Mouse (Mus musculus) kidney, postnatal 36 days (tissue): ENCODE measurements at regions not wholly inside any gene's neighbourhood (a gene's known extent, or its start where the extent isn't known, plus 50 kb on each side); places are given as distances from the start of the nearest gene placed in this dataset.

Source experiments
- DNase-seq, 2 experiments: peaks; one replicate each; pipeline ENCODE4 v3.0.0; 2021 to 2022; ENCODE audit warnings: mixed read lengths in 2 of 2

DNA sequence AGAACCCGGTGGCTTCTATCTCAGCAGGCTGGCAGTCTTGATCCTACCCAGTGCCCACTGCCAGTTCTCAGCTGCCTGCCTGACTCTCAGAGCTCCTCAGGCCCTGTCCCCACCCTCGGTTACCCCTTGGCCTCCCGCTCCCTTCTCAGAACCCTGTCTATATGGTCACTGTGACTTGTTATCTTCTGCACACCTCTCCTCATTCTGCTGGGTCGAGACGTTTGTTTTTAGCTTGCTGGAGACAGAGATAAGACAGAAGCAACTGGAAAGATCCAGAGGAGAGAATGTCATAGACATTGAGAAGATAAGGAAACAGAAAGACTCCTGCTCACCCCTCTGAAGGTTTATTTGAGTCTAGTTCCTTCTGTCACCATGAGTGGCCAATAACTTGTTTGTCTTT lies 53.8 kb upstream of the Phc1 start:
- no peak for DNase-seq

DNA sequence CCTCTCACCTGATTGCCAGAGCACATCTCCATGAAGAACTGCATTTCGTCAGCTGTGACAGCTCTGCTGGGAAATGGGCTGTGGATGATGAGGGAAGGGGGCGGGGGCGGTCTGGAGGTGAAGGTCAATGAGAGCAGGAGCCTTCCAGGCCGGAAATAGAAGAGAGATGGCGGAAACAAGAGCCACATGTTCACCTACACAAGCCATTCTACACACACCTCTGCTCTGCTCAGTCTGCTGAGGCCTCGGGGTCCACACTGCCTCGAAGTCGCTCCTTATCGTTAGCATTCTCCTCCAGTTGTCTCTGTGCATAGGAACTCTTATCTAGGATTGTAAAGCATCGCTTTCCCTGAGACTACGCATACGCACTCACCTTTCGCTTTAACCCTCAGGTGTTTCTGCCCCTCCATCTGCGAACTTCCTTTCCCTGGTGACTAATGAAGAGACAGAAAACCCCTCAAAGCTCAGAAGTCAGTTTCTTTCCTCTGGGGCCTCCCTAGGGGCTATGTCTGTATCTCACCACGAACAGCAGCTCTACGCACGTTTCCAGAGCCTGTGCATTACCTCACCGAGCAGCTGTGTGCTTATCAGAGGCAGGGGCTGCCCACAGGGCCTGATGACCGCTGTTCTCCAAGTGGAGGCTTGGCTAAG lies 53.0 kb upstream of the Phc1 start:
- no peak for DNase-seq

DNA sequence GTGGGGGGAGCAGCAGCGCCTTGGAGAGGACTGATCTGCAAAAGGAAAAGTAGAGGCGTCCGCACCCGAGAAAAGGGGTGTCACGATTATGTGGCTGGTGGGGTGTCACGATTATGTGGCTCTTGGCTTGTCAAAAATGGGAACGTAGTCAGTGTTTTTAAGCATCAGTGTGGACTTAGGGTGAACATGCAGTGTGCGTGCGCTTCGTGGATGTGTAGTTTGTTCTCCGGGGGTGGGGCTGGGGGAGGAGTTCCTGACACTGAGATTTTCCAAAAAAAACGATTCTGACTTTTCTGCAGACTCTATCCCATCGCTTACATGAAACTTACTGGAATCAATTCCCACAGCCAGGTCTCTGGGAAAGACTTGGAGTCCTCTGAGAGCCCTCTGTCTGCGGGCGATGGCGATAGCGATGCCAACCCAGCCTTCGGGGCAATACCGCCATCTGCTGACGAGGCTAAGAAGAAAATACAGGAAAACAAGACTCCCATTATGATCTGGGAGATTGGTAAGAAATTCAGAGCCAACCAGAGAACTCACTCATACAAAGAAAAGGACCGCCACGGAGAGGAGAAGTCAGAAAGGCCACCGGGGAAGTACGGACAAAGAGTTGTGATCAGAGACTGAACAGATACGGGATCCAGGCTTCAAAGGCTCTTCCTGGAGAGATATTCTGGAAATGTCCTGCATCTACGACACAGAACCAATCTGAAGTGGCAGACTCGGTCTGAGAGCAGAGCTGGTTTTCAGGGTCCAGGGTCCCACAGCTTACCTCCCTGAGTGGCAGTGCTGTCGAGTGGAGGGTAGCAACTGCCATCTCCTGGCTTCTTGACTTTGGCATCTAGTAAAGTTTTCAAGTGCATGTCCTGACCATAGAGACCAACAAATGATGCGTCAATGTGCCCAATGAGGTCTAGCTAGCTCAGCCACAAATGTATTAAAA lies 51.6 kb upstream of the Phc1 start:
- DNase-seq = peak; percentile 57 to 84

DNA sequence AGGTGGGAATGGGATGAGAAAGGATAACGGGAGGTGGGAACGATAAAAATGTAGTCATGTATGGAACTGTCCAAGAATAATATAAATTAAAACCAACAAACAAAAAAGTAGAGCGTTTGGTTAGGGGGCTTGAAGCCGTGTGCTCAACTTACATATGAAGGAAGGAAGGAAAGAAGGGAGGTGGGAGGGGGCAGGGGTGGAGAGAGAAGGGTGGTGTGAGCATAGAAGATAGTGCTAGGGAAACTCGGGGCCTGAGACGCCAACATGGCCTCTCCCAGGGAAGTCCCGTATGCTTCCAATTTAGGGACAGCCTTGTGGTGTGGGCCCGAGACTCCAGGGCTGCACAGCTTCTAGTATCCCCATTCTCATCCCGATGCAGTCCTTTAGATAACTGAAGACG lies 50.8 kb upstream of the Phc1 start:
- DNase-seq = no peak

- no peak for DNase-seq
Measured at GRCm38 (mm10) chr6:122390720-122391119, 50.4 kb upstream of the Phc1 start.
